Mouse (Mus musculus): ENCODE measurements around the gene Gtf3c4. TPM values are rescaled to one million over a fixed set of nuclear protein-coding genes. Genes with fewer than 3 reads are reported as not detected.

Gene Gtf3c4
- total RNA-seq (2018; cell fraction: chromatin; rRNA removed): 10 to 100 TPM in 15 of 26 experiments, 1 to 10 TPM in 11; 2.3 to 23.6 (median 11.1) TPM
- total RNA-seq (2018; cell fraction: cytosol; rRNA removed): 10 to 100 TPM in 19 of 26 experiments, 1 to 10 TPM in 7; 7.0 to 23.8 (median 15.2) TPM
- 10 to 100 TPM in 18 of 26 experiments, 1 to 10 TPM in 8; 6.6 to 27.4 (median 13.0) TPM for total RNA-seq (2018; cell fraction: nucleus; rRNA removed)
- polyA plus RNA-seq (2018): 11.5 to 17.4 TPM (median 12.1 TPM) in 3 replicates

- peak within 1 kb of the TSS; percentile 92 for H3K4me3 ChIP-seq (ENCODE audit: inconsistent target)
- under 1% methylated on average over 62 of the region's 63 CpGs for WGBS (ENCODE audit: missing documents)
Measured at GRCm38 (mm10) chr2:28840222-28840951, at the start of gene Gtf3c4, which contains the start of gene Ddx31. Gene Gtf3c4, minus strand, starts transcription at chr2:28840360. Gene Ddx31, plus strand, starts transcription at chr2:28840406.

DNA sequence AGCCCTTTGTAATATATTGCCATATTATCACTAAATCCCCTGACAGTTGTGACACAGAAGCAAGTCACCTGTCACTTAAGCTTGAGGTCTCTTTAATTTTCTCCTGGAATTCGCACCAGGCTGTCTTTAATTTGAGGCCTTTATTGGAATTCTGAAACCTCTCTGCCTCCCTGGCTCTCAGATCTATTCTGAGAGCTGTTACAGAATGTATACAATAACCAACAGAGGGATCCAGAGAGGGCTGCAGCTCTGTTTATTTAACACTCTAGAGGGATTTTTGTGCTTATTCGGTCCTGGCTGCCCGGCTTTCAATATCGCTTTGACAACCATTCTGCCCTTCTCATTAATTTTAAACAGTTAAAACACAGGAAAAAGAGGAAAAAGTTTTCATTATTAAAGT lies 44.8 kb upstream of the Gtf3c4 start:
- WGBS (ENCODE audit: missing documents): 97% methylated on average over 4 of the region's 4 CpGs
- Histone ChIP-seq H3K36me3 (ENCODE audit: inconsistent target) (peaks cover 74% of the 10 kb centered on the region), H3K4me3 (ENCODE audit: inconsistent target) (no peak overlapping the region), H3K79me2 (ENCODE audit: inconsistent target) (no peaks in the 10 kb centered on the region), H3K27ac (no peak overlapping the region)

More at GRCm38 (mm10) chr2:28840222-28840951, at the start of gene Gtf3c4, which contains the start of gene Ddx31:
- Histone ChIP-seq H3K27ac (peak within 1 kb of the TSS; percentile 89), H3K79me2 (ENCODE audit: inconsistent target) (peaks cover 85% of the 10 kb centered on the region), H3K36me3 (ENCODE audit: inconsistent target) (peaks cover 8% of the 10 kb centered on the region; the same call in 1 of the 2 replicates)

- 93% methylated on average over 6 of the region's 6 CpGs for WGBS (ENCODE audit: missing documents)
- H3K36me3 ChIP-seq (ENCODE audit: inconsistent target): peaks cover 68% of the 10 kb centered on the region
- no peak overlapping the region for H3K4me3 ChIP-seq (ENCODE audit: inconsistent target)
- H3K79me2 ChIP-seq (ENCODE audit: inconsistent target): no peaks in the 10 kb centered on the region
- H3K27ac ChIP-seq: no peak overlapping the region
Measured at GRCm38 (mm10) chr2:28882826-28883485, 42.8 kb upstream of the Gtf3c4 start.

DNA sequence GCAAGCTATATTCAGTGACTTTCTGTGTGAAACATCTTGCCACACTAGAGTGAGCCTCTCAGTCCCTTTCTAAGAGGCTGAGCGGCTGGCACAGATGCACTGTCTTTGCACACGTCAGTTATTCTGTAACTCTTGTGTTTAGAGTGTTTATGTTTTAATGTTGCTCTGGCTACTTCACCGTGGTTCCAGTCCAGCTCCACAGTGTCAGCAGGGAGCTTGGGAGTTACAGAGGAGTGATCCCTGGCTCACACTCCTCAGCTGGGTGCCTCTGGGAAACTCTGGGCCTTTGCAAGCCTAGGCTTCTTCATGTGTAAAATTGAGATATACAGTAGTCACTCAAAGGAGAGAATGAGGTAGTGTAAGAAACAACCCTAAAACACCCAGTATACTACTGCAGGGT lies 41.9 kb upstream of the Gtf3c4 start:
- H3K4me3 ChIP-seq (ENCODE audit: inconsistent target): no peak overlapping the region
- WGBS (ENCODE audit: missing documents): 90% methylated on average over 3 of the region's 3 CpGs
- no peaks in the 10 kb centered on the region for H3K79me2 ChIP-seq (ENCODE audit: inconsistent target)
- no peak overlapping the region for H3K27ac ChIP-seq
- peaks cover 69% of the 10 kb centered on the region for H3K36me3 ChIP-seq (ENCODE audit: inconsistent target)

DNA sequence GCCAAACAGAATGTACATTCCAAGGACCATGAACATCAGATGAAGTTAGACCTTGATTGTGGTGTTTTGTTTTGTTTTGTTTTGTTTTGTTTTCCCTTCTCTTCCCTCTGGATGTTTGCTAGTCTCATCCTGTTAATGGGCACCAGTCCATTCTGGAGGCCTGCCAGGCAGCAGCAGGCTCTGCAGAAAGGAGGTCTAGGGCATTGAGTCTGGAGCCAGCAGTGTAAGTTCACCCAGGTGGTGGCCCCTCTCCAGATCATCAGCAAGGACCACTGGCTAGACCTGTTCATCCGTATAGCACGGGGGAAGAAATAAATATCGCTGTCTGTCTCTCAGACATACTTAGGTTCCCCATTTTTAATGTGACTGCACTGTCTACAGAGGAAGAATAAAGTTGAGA lies 41.1 kb upstream of the Gtf3c4 start:
- Histone ChIP-seq H3K79me2 (ENCODE audit: inconsistent target) (no peaks in the 10 kb centered on the region), H3K27ac (no peak overlapping the region), H3K36me3 (ENCODE audit: inconsistent target) (peaks cover 72% of the 10 kb centered on the region), H3K4me3 (ENCODE audit: inconsistent target) (no peak overlapping the region)
- WGBS (ENCODE audit: missing documents): 98% methylated on average over 3 of the region's 3 CpGs

DNA sequence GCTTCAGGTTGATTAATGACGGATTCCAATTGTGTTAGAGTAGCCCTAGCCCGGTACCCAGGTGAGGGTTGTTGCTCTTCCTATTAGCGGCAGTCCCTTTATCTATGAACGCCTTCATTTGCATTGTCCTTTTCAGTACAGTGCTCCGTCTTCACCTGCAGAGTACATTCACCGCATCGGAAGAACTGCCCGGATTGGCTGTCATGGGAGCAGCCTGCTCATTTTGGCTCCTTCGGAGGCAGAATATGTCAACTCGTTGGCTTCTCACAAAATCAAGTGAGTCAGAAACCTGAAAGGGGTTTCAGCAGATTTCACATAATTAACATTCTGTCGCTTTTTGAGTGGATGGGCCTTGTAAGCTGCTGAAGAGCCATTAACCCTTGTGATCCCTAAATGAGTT lies 35.4 kb upstream of the Gtf3c4 start:
- peaks cover 63% of the 10 kb centered on the region; the same call in 1 of the 2 replicates for H3K36me3 ChIP-seq (ENCODE audit: inconsistent target)
- no peak overlapping the region for H3K4me3 ChIP-seq (ENCODE audit: inconsistent target)
- WGBS (ENCODE audit: missing documents): 97% methylated on average over 11 of the region's 11 CpGs
- no peak overlapping the region for H3K27ac ChIP-seq
- H3K79me2 ChIP-seq (ENCODE audit: inconsistent target): no peaks in the 10 kb centered on the region

GRCm38 (mm10) chr2:28867495-28867894 lies 27.3 kb upstream of the Gtf3c4 start:
- 96% methylated on average over 7 of the region's 7 CpGs for WGBS (ENCODE audit: missing documents)

DNA sequence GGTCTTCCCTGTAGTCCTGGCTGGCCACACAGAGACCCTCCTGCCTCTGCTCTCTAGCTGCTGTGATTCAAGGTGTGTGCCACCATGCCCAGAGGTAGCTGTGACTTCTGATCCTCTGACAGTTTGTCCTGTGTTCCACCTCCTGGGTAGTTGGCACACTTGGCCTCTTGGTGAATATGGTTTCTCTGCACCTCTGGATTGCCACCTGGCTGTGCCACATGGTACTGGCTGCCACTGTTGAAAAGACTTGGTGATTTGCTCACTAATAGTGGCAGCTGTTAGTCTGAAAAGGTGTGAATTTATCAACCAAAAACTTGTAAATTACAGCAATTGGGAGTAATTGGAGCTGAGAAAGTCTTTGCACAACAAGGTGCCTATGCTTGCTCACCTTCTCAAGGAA lies 23.7 kb upstream of the Gtf3c4 start:
- no peak overlapping the region for H3K27ac ChIP-seq
- H3K79me2 ChIP-seq (ENCODE audit: inconsistent target): no peaks in the 10 kb centered on the region
- H3K36me3 ChIP-seq (ENCODE audit: inconsistent target): peaks cover 69% of the 10 kb centered on the region
- no peak overlapping the region for H3K4me3 ChIP-seq (ENCODE audit: inconsistent target)

More at GRCm38 (mm10) chr2:28867495-28867894, 27.3 kb upstream of the Gtf3c4 start:
- no peaks in the 10 kb centered on the region for H3K79me2 ChIP-seq (ENCODE audit: inconsistent target)
- peaks cover 40% of the 10 kb centered on the region for H3K36me3 ChIP-seq (ENCODE audit: inconsistent target)
- H3K27ac ChIP-seq: no peak overlapping the region
- H3K4me3 ChIP-seq (ENCODE audit: inconsistent target): no peak overlapping the region

GRCm38 (mm10) chr2:28860678-28861423 lies 20.7 kb upstream of the Gtf3c4 start:
- Histone ChIP-seq H3K27ac (no peak overlapping the region), H3K79me2 (ENCODE audit: inconsistent target) (no peaks in the 10 kb centered on the region), H3K36me3 (ENCODE audit: inconsistent target) (peaks cover 84% of the 10 kb centered on the region), H3K4me3 (ENCODE audit: inconsistent target) (no peak overlapping the region)
- 96% methylated on average over 7 of the region's 8 CpGs for WGBS (ENCODE audit: missing documents)

DNA sequence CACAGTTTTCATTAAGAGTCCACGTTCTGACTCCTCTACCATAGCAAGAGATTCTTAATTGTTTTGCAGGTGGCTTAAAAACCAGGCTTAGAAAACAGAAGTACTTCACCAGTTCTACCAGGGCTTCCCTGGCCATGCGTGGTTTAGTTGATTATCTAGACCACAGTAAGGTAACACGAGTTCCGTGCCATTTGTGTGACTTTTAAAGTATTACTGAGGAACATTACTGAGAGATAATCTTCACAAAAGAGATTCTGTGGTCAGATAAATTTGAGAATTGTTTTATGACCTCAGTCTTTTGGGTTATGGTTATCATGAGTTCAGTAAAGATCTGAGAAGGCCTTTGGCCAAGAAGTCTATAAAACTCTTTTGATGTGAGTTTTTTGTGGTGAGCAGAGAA lies 19.1 kb upstream of the Gtf3c4 start:
- Histone ChIP-seq H3K36me3 (ENCODE audit: inconsistent target) (peaks cover 78% of the 10 kb centered on the region), H3K79me2 (ENCODE audit: inconsistent target) (no peaks in the 10 kb centered on the region)
- WGBS (ENCODE audit: missing documents): 86% methylated on average over 4 of the region's 4 CpGs

GRCm38 (mm10) chr2:28855773-28856172 lies 15.6 kb upstream of the Gtf3c4 start:
- Histone ChIP-seq H3K36me3 (ENCODE audit: inconsistent target) (peaks cover 73% of the 10 kb centered on the region), H3K27ac (no peak overlapping the region), H3K4me3 (ENCODE audit: inconsistent target) (no peak overlapping the region), H3K79me2 (ENCODE audit: inconsistent target) (peaks cover 14% of the 10 kb centered on the region; the same call in 1 of the 2 replicates)
- 100% methylated on average over 2 of the region's 2 CpGs for WGBS (ENCODE audit: missing documents)

More for the DNA sequence above, 19.1 kb upstream of the Gtf3c4 start:
- Histone ChIP-seq H3K27ac (no peak overlapping the region), H3K4me3 (ENCODE audit: inconsistent target) (no peak overlapping the region)

DNA sequence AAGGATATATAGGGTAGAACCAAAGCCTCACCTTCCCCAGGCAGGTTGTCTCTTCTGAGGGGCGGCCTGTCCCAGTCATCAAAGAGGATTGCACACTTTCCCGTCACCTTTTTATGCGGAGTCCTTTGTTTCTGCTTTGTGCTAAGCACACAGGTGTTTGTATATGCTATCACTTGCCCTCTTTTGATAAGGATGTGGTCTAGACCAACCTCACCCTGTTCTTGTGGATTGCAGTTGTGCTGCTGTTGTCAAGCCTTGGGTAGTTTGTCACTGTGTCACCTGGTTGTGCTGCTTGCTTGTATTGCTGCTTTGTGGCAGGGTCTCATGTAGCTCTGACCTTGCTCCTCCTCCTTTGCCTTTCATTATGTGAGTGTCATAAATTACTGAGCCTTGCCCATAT lies 12.4 kb upstream of the Gtf3c4 start:
- Histone ChIP-seq H3K27ac (no peak overlapping the region), H3K79me2 (ENCODE audit: inconsistent target) (peaks cover 14% of the 10 kb centered on the region; the same call in 1 of the 2 replicates), H3K36me3 (ENCODE audit: inconsistent target) (peaks cover 66% of the 10 kb centered on the region), H3K4me3 (ENCODE audit: inconsistent target) (no peak overlapping the region)
- 89% methylated on average over 3 of the region's 3 CpGs for WGBS (ENCODE audit: missing documents)

GRCm38 (mm10) chr2:28848879-28849278 lies 8.7 kb upstream of the Gtf3c4 start:
- Histone ChIP-seq H3K36me3 (ENCODE audit: inconsistent target) (peaks cover 71% of the 10 kb centered on the region), H3K27ac (no peak overlapping the region), H3K4me3 (ENCODE audit: inconsistent target) (no peak overlapping the region), H3K79me2 (ENCODE audit: inconsistent target) (peaks cover 37% of the 10 kb centered on the region)
- WGBS (ENCODE audit: missing documents): 83% methylated on average over 2 of the region's 2 CpGs

- 100% methylated on average over 2 of the region's 3 CpGs for WGBS (ENCODE audit: missing documents)
- Histone ChIP-seq H3K79me2 (ENCODE audit: inconsistent target) (peaks cover 76% of the 10 kb centered on the region), H3K36me3 (ENCODE audit: inconsistent target) (peaks cover 24% of the 10 kb centered on the region), H3K27ac (peak overlapping the region; percentile 89), H3K4me3 (ENCODE audit: inconsistent target) (peak overlapping the region; percentile 92; the same call in 1 of the 2 replicates)
Measured at GRCm38 (mm10) chr2:28842042-28842441, 1.9 kb upstream of the Gtf3c4 start.

All from macrophage (primary cell).